Mouse (Mus musculus): ENCODE data around the gene Rab11a. TPM values are rescaled to one million over a fixed set of nuclear protein-coding genes. Genes with fewer than 3 reads are reported as not detected.
A peak's percentile ranks its signal among the peaks of the same experiment; 100 is the strongest.
"Not testable (repeated sequence)": the region's sequence is repeated elsewhere in the genome, so short reads cannot be mapped to it uniquely, and the experiment has no call there.

Gene Rab11a
- polyA plus RNA-seq, 1 experiment: 188 TPM

- Histone ChIP-seq H3K36me3 (ENCODE audit: control insufficient read depth, insufficient read depth, low read length) (peaks cover 3% of the 10 kb centered on the region; the same call in 1 of the 2 replicates), H3K4me3 (ENCODE audit: insufficient read depth, low read depth, low read length) (no peak overlapping the region), H3K27ac (ENCODE audit: insufficient read depth, low read depth, low read length) (peak overlapping the region; percentile 16; the same call in 1 of the 2 replicates), H3K27me3 (replicated peaks; ENCODE audit: control insufficient read depth, insufficient read depth, low read length) (no peaks in the 10 kb centered on the region), H3K4me1 (ENCODE audit: control insufficient read depth, insufficient read depth, low read length) (peaks cover 15% of the 10 kb centered on the region)
- 66% methylated on average over 3 of the region's 3 CpGs for WGBS
- no peak for DNase-seq
- TF ChIP-seq POLR2A (IDR thresholded peaks at IDR 0.05; ENCODE audit: low read depth, low read length): no peak
- no peak for TF ChIP-seq CTCF (conservative IDR thresholded peaks at IDR 0.05; ENCODE audit: insufficient read depth, insufficient read length, low read depth, low read length)
Measured at GRCm38 (mm10) chr9:64731029-64731560, 6.5 kb downstream of the Rab11a start.

DNA sequence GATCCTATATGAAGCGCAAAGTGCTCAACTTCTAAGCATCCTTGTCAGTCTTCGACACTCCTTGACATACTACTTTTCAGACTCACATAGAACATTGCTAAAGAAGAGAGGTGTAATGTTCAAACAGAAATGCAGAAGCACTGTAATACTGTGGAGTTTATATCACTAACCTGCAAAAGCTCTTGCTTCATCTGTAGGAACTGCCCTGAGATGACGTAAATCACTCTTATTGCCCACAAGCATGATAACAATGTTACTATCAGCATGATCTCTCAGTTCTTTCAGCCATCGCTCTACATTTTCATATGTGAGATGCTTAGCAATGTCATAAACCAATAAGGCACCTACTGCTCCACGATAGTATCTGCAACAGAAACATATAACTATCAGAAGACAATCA, 11.1 kb downstream of the Rab11a start:
- H3K36me3 ChIP-seq (ENCODE audit: control insufficient read depth, insufficient read depth, low read length): peaks cover 7% of the 10 kb centered on the region
- H3K4me1 ChIP-seq (ENCODE audit: control insufficient read depth, insufficient read depth, low read length): peaks cover 8% of the 10 kb centered on the region; the same call in 1 of the 2 replicates
- DNase-seq: no peak
- no peaks in the 10 kb centered on the region for H3K27me3 ChIP-seq (replicated peaks; ENCODE audit: control insufficient read depth, insufficient read depth, low read length)
- WGBS: 89% methylated on average over 5 of the region's 5 CpGs
- H3K4me3 ChIP-seq (ENCODE audit: insufficient read depth, low read depth, low read length): no peak overlapping the region
- no peak for TF ChIP-seq POLR2A (IDR thresholded peaks at IDR 0.05; ENCODE audit: low read depth, low read length)
- no peak overlapping the region for H3K27ac ChIP-seq (ENCODE audit: insufficient read depth, low read depth, low read length)

DNA sequence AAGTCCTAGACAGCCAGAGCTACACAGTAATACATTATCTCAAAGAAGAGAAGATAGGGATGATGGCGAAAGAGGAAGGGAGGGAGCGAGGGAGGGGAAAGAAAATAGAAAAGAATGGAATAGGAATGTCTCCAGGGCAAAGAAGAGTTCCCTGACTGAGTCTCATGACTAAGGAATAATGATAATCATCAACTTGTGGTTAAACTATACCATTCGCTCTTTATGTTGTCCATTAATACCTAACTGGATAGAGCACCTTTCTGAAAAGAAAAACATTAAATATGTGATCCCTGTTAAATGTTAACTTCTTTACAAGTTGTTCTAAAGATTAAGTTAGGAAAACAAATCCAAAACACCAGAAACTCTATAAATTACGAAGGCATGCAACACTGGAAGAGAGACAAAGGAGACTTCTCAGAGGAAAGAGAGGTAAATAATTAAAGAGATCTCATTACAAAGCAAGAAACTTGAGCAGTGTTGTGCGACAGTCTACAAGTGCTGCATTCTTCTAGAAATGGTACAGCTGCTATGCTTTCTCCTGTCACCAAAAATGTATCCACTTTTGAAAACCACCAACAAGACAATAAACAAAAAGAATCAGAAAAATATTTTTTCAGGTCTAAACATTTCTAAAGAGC, 17.9 kb downstream of the Rab11a start:
- Histone ChIP-seq H3K36me3 (ENCODE audit: control insufficient read depth, insufficient read depth, low read length) (peaks cover 4% of the 10 kb centered on the region), H3K4me3 (ENCODE audit: insufficient read depth, low read depth, low read length) (no peak overlapping the region), H3K4me1 (ENCODE audit: control insufficient read depth, insufficient read depth, low read length) (peaks cover 7% of the 10 kb centered on the region; the same call in 1 of the 2 replicates), H3K27ac (ENCODE audit: insufficient read depth, low read depth, low read length) (no peak overlapping the region), H3K27me3 (replicated peaks; ENCODE audit: control insufficient read depth, insufficient read depth, low read length) (no peaks in the 10 kb centered on the region)
- TF ChIP-seq POLR2A (IDR thresholded peaks at IDR 0.05; ENCODE audit: low read depth, low read length) (no peak), CTCF (conservative IDR thresholded peaks at IDR 0.05; ENCODE audit: insufficient read depth, insufficient read length, low read depth, low read length) (no peak)
- DNase-seq: no peak
- 38% methylated on average over 5 of the region's 5 CpGs for WGBS

GRCm38 (mm10) chr9:64710291-64710690, 27.3 kb downstream of the Rab11a start:
- DNase-seq; H3K27me3 ChIP-seq (replicated peaks; ENCODE audit: control insufficient read depth, insufficient read depth, low read length); H3K36me3 ChIP-seq (ENCODE audit: control insufficient read depth, insufficient read depth, low read length); H3K27ac ChIP-seq (ENCODE audit: insufficient read depth, low read depth, low read length); H3K4me1 ChIP-seq (ENCODE audit: control insufficient read depth, insufficient read depth, low read length); H3K4me3 ChIP-seq (ENCODE audit: insufficient read depth, low read depth, low read length): not testable (repeated sequence)
- 67% methylated on average over 5 of the region's 5 CpGs for WGBS

DNA sequence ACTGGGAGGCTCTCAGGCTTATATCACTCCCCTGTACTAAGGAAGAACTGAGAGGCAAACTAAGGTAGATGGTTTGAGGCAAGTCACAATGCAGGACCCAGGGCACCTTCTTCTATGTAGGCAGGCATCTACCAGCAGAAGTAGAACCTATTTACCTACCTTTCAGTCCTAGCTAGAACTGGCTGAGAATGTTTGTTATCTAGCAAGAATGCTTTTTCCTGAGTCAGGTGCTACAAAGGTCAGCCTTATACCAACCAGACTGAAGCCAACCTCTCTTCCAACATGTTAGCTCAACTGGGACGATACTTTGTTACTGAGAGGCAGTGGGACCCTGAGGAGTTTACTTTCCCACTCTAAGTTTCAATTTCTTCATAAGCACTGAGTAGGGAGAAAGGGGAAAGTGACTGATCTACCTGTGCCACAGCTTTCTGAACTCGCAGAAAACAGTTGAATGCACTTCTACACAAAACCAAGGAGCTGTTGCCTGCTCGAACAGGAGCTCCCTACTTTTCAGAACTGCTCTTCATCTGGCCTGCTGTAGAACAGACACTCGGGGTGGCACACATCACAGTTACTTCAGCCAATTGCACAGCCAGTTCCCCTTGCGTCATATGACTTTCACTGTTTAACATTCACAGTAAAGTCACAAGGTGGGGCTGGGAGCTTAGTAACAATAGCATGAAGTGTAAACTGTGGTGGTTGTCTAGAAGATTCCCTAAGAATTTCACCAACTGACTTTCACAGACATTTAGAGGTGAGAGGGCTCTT, 33.3 kb downstream of the Rab11a start:
- H3K27ac ChIP-seq (ENCODE audit: insufficient read depth, low read depth, low read length): peak overlapping the region; percentile 48
- WGBS: 58% methylated on average over 5 of the region's 5 CpGs

GRCm38 (mm10) chr9:64703420-64703965, 34.1 kb downstream of the Rab11a start:
- peak overlapping the region; percentile 48 for H3K27ac ChIP-seq (ENCODE audit: insufficient read depth, low read depth, low read length)
- TF ChIP-seq CTCF (conservative IDR thresholded peaks at IDR 0.05; ENCODE audit: insufficient read depth, insufficient read length, low read depth, low read length): no peak
- TF ChIP-seq POLR2A (IDR thresholded peaks at IDR 0.05; ENCODE audit: low read depth, low read length): no peak

More for the DNA sequence above, 33.3 kb downstream of the Rab11a start:
- no peaks in the 10 kb centered on the region for H3K27me3 ChIP-seq (replicated peaks; ENCODE audit: control insufficient read depth, insufficient read depth, low read length)
- peak; percentile 28 for DNase-seq
- TF ChIP-seq POLR2A (IDR thresholded peaks at IDR 0.05; ENCODE audit: low read depth, low read length): no peak
- no peak for TF ChIP-seq CTCF (conservative IDR thresholded peaks at IDR 0.05; ENCODE audit: insufficient read depth, insufficient read length, low read depth, low read length)
- H3K36me3 ChIP-seq (ENCODE audit: control insufficient read depth, insufficient read depth, low read length): peaks cover 7% of the 10 kb centered on the region
- peaks cover 48% of the 10 kb centered on the region for H3K4me1 ChIP-seq (ENCODE audit: control insufficient read depth, insufficient read depth, low read length)
- no peak overlapping the region for H3K4me3 ChIP-seq (ENCODE audit: insufficient read depth, low read depth, low read length)

GRCm38 (mm10) chr9:64702937-64703336, 34.6 kb downstream of the Rab11a start:
- Histone ChIP-seq H3K4me1 (ENCODE audit: control insufficient read depth, insufficient read depth, low read length) (peaks cover 48% of the 10 kb centered on the region), H3K27ac (ENCODE audit: insufficient read depth, low read depth, low read length) (peak overlapping the region; percentile 35; the same call in 1 of the 2 replicates), H3K36me3 (ENCODE audit: control insufficient read depth, insufficient read depth, low read length) (peaks cover 2% of the 10 kb centered on the region; the same call in 1 of the 2 replicates), H3K4me3 (ENCODE audit: insufficient read depth, low read depth, low read length) (no peak overlapping the region), H3K27me3 (replicated peaks; ENCODE audit: control insufficient read depth, insufficient read depth, low read length) (no peaks in the 10 kb centered on the region)
- DNase-seq: peak; percentile 41
- TF ChIP-seq POLR2A (IDR thresholded peaks at IDR 0.05; ENCODE audit: low read depth, low read length) (no peak), CTCF (conservative IDR thresholded peaks at IDR 0.05; ENCODE audit: insufficient read depth, insufficient read length, low read depth, low read length) (no peak)
- WGBS: 73% methylated on average over 2 of the region's 2 CpGs

More at GRCm38 (mm10) chr9:64703420-64703965, 34.1 kb downstream of the Rab11a start:
- Histone ChIP-seq H3K27me3 (replicated peaks; ENCODE audit: control insufficient read depth, insufficient read depth, low read length) (no peaks in the 10 kb centered on the region), H3K36me3 (ENCODE audit: control insufficient read depth, insufficient read depth, low read length) (peaks cover 4% of the 10 kb centered on the region; the same call in 1 of the 2 replicates), H3K4me3 (ENCODE audit: insufficient read depth, low read depth, low read length) (no peak overlapping the region), H3K4me1 (ENCODE audit: control insufficient read depth, insufficient read depth, low read length) (peaks cover 48% of the 10 kb centered on the region)
- no peak for DNase-seq
